Mouse (Mus musculus) bone marrow, adult 2 months (tissue): ENCODE measurements around the gene Mrpl9. TPM values are rescaled to one million over a fixed set of nuclear protein-coding genes. Genes with fewer than 3 reads are reported as not detected.

Experiments
- H3K27ac ChIP-seq: fragments of 200-500 bp; 2 replicates; pipeline ENCODE4 v1.5.1; 2012; ENCODE audit warnings: low read depth, mild to moderate bottlenecking, control low read depth, inconsistent platforms, low read length; ENCODE audit not compliant: control insufficient read depth, poor library complexity, insufficient read depth
- H3K4me1 ChIP-seq: fragments of 200-500 bp; 2 replicates; pipeline ENCODE4 v1.6.1; 2011; ENCODE audit warnings: low read length; ENCODE audit not compliant: control insufficient read depth, insufficient read depth
- H3K4me3 ChIP-seq: fragments of 200-500 bp; replicated peaks from 2 replicates; pipeline ENCODE3; 2011; ENCODE audit warnings: mild to moderate bottlenecking, low read depth, low read length, control low read depth; ENCODE audit not compliant: control insufficient read depth
- CTCF ChIP-seq: fragments of 200-500 bp; IDR thresholded peaks from 2 replicates; pipeline ENCODE4 v1.5.1; 2011; ENCODE audit warnings: low read length, control low read depth; ENCODE audit not compliant: control insufficient read depth, insufficient read depth
- POLR2A ChIP-seq: fragments of 200-500 bp; IDR thresholded peaks from 2 replicates; pipeline ENCODE4 v1.6.1; 2011; ENCODE audit warnings: low read depth, mild to moderate bottlenecking, control low read depth, low read length, borderline replicate concordance; ENCODE audit not compliant: control insufficient read depth
- whole genome bisulfite sequencing: fragments of 180-500 bp; shearing (Covaris S2); methylation state at CpG from one replicate; pipeline ENCODE4 v1.1.7; 2018; 5-methylcytosine and 5-hydroxymethylcytosine counted together
- polyA plus RNA-seq: library from polyadenylated mRNA; stranded (reverse); fragments of >200 nt; gene quantifications from 2 replicates; pipeline ENCODE4 v1.2.4, GENCODE M21; 2011; ENCODE audit warnings: low replicate concordance; ENCODE audit not compliant: missing spikeins, insufficient read depth, insufficient read length

Gene Mrpl9
- 22.2 and 30.4 TPM in 2 replicates for polyA plus RNA-seq

- no peak for TF ChIP-seq CTCF
- TF ChIP-seq POLR2A, result peak; percentile 89; the same call in 1 of the 2 replicates
- Histone ChIP-seq H3K4me1 (no peaks in the 10 kb centered on the region; the same call in 1 of the 2 replicates), H3K4me3 (peak within 1 kb of the TSS; percentile 97), H3K27ac (peak within 1 kb of the TSS; percentile 69; the same call in 1 of the 2 replicates)
- under 1% methylated on average over 39 of the region's 39 CpGs for WGBS
Observed at GRCm38 (mm10) chr3:94442951-94443596, at the start of gene Mrpl9. Gene Mrpl9, plus strand, starts transcription at chr3:94443318.

DNA sequence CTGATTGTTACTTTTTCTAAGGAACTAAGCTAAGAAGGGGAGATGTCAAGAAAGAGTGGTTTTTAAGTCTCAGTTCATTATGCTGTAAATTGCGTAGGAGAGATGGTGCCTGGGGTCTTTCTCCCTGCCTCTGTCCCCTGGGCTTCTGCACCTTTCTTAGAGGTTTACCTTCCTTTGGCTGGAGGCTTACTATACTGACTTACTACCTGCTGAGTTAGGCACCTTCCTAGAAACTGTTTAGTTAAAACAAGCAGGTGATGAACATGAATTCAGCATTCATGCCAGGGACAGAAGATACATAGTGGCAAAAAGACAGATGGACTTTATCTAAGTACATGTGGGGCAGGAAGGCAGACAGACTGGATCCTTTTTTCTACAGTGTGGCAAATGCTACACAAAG is 46.8 kb upstream of the Mrpl9 start:
- H3K27ac ChIP-seq, result no peak overlapping the region
- no peaks in the 10 kb centered on the region for H3K4me1 ChIP-seq
- H3K4me3 ChIP-seq, result no peak overlapping the region
- no peak for TF ChIP-seq POLR2A
- no peak for TF ChIP-seq CTCF
- 83% methylated on average over 1 of the region's 1 CpGs for WGBS

GRCm38 (mm10) chr3:94396851-94397250 is 46.3 kb upstream of the Mrpl9 start:
- 77% methylated on average over 4 of the region's 4 CpGs for WGBS
- Histone ChIP-seq H3K4me1 (no peaks in the 10 kb centered on the region), H3K4me3 (no peak overlapping the region), H3K27ac (no peak overlapping the region)
- TF ChIP-seq POLR2A, result no peak
- TF ChIP-seq CTCF, result no peak

DNA sequence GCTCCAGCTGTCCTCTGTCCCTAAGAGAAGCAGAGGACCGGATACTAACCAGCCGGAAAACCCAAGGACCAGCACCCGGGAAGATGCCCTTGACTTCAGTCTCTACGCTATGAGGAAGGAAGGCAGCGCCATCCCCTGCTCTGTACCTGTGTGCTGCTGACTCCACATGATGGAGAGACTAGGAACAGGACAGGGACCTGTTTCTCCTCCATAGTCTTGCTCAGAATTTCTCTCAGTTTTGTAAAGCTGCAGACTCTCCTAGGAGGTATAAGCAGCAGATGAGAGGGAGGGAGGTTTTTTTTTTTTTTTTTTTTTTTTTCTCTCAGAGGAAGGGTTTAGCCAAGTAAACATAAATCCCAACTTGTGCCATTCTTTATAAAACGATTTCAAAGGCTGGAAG is 44.9 kb upstream of the Mrpl9 start, which contains the start of gene Lingo4:
Gene Lingo4 (plus strand): TSS at position 301 of the 400 bp plus-strand sequence.
- 68% methylated on average over 6 of the region's 6 CpGs for WGBS
- no peak for TF ChIP-seq CTCF
- no peak for TF ChIP-seq POLR2A
- Histone ChIP-seq H3K4me3 (no peak within 1 kb of the TSS), H3K27ac (no peak within 1 kb of the TSS), H3K4me1 (no peaks in the 10 kb centered on the region)

DNA sequence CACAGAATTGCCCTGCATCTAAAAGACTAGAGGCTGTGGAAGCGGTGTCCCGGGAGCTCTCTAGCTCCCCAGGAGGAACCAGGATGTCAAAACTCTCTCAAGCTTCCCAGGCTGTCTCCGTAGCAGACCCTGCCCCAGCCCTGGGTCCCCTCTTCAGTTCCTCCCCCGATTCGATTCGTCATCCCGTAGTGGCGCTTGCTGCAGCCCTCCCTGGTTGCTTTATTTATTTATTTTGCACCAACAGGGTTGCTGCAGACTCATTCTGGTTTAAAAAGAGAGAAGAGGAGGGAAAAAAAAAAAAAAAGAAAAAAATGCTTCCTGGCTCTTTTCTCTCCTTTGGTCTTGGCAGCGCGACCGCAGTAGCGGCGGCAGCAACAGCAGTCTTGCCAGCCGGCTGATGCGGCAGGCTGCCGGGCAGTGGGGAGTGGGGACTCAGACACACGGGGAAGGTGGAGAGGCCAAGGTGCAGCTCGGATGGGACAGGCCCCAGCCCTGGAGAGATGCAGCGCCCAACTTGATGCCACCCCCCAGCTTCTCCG is 44.1 kb upstream of the Mrpl9 start:
- TF ChIP-seq CTCF (no peak), POLR2A (no peak)
- Histone ChIP-seq H3K4me1 (no peaks in the 10 kb centered on the region), H3K4me3 (no peak overlapping the region), H3K27ac (no peak overlapping the region)
- WGBS, result 3% methylated on average over 20 of the region's 20 CpGs

GRCm38 (mm10) chr3:94399663-94400310 is 43.3 kb upstream of the Mrpl9 start:
- no peak overlapping the region for H3K4me3 ChIP-seq
- no peaks in the 10 kb centered on the region for H3K4me1 ChIP-seq
- WGBS, result 43% methylated on average over 5 of the region's 5 CpGs
- TF ChIP-seq POLR2A, result no peak
- no peak for TF ChIP-seq CTCF
- no peak overlapping the region for H3K27ac ChIP-seq

- no peak overlapping the region for H3K4me3 ChIP-seq
- TF ChIP-seq CTCF, result no peak
- no peak for TF ChIP-seq POLR2A
- H3K27ac ChIP-seq, result no peak overlapping the region
- no peaks in the 10 kb centered on the region for H3K4me1 ChIP-seq
- WGBS, result 69% methylated on average over 8 of the region's 8 CpGs
Observed at GRCm38 (mm10) chr3:94402451-94402850, 40.7 kb upstream of the Mrpl9 start.

GRCm38 (mm10) chr3:94404366-94405054 is 38.6 kb upstream of the Mrpl9 start:
- Histone ChIP-seq H3K27ac (no peak overlapping the region), H3K4me3 (no peak overlapping the region), H3K4me1 (no peaks in the 10 kb centered on the region)
- no peak for TF ChIP-seq CTCF
- no peak for TF ChIP-seq POLR2A
- WGBS, result 43% methylated on average over 7 of the region's 7 CpGs
